Mouse (Mus musculus) lung, embryonic 16.5 days (tissue): Measurements from ENCODE around the gene Gpr84. TPM values are rescaled to one million over a fixed set of nuclear protein-coding genes. Genes with fewer than 3 reads are reported as not detected.
A peak's percentile ranks its signal among the peaks of the same experiment; 100 is the strongest.

ENCODE experiments used
- ATAC-seq: fragments of 200-750 bp; cut with Nextera tagmentation; 2 replicates; pipeline ENCODE4 v1.8.0; 2017; ENCODE audit warnings: low read depth, mild to moderate bottlenecking, moderate library complexity
- H3K27ac ChIP-seq: fragments of 300-500 bp; sonication (generic); 2 replicates; pipeline ENCODE4 v1.5.1; 2014; ENCODE audit warnings: mild to moderate bottlenecking, control low read depth, low read length
- H3K27me3 ChIP-seq: fragments of 300-500 bp; sonication (generic); 2 replicates; pipeline ENCODE4 v1.6.1; 2014; ENCODE audit warnings: low read depth, low read length, mixed read lengths; ENCODE audit not compliant: control insufficient read depth, insufficient read depth
- H3K36me3 ChIP-seq: fragments of 300-500 bp; sonication (generic); 2 replicates; pipeline ENCODE4 v1.6.1; 2014; ENCODE audit warnings: low read length; ENCODE audit not compliant: control insufficient read depth, insufficient read depth
- H3K4me1 ChIP-seq: fragments of 300-500 bp; sonication (generic); replicated peaks from 2 replicates; pipeline ENCODE4 v1.6.1; 2014; ENCODE audit warnings: low read length, mixed read lengths; ENCODE audit not compliant: control insufficient read depth, insufficient read depth
- H3K4me2 ChIP-seq: fragments of 300-500 bp; sonication (generic); 2 replicates; pipeline ENCODE4 v1.6.1; 2014; ENCODE audit warnings: low read depth, low read length, control low read depth
- H3K4me3 ChIP-seq: fragments of 300-500 bp; sonication (generic); 2 replicates; pipeline ENCODE4 v1.5.1; 2014; ENCODE audit warnings: mild to moderate bottlenecking, low read length, control low read depth
- H3K9ac ChIP-seq: fragments of 300-500 bp; sonication (generic); 2 replicates; pipeline ENCODE4 v1.6.1; 2014; ENCODE audit warnings: low read length, control low read depth
- H3K9me3 ChIP-seq: fragments of 300-500 bp; sonication (generic); 2 replicates; pipeline ENCODE4 v1.6.1; 2016; ENCODE audit warnings: low read length; ENCODE audit not compliant: control insufficient read depth
- WGBS: fragments of 180-500 bp; shearing (Covaris S2); extraction: QIAGEN DNeasy Blood & Tissue Kit; methylation state at CpG from one replicate; pipeline ENCODE4 v1.1.7; 2014; 5-methylcytosine and 5-hydroxymethylcytosine counted together
- polyA plus RNA-seq: library from polyadenylated mRNA; unstranded; fragments of >200 nt; fragmentation: Nextera tagmentation; extraction: Ambion mirVana; gene quantifications from 2 replicates; pipeline ENCODE4 v1.2.1, GENCODE M21; 2015

Gene Gpr84
- polyA plus RNA-seq, 1 experiment from 2014 or later = 0.44 TPM

DNA sequence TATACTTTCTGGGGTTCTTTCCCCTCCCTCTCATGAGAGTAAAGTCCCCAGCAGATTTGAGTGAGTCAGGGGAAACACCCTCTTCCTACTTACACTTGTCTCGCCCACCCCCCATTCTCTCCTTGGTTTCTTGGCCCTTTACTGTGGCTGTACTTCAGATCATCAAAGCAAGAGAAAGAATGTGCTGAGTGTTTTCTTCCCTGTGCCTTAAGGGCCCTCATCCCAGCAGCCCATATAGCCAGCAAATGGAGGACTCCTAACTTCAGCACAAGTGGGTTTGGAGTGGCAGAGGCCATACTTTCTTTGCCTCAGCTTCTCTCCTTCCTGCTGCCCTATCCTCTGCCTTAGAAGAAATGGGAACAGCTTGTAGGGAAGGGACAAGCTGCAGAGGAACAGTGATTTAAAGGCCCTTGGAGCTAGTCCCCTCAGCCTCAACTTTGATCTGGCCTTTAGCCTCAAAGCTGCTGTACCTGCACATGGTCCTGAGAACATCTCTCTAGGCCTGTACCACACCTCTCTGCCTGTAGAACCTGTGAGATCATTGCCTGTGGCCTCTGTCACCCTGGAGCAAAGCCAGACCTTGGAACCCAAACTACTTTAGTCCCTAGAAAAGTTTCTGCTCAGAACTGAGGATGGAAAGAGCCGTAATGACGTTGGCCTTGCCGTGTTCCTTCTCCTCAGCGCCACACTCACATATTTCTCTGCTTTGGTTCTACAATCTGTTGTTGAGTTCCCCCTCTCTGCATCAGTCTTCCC, 11.4 kb downstream of the Gpr84 start:
- WGBS = 64% methylated on average over 5 of the region's 5 CpGs
- no peaks in the 10 kb centered on the region for H3K27me3 ChIP-seq
- H3K9ac ChIP-seq = peak overlapping the region; percentile 11; the same call in 1 of the 2 replicates
- no peak overlapping the region for H3K4me3 ChIP-seq
- H3K27ac ChIP-seq = peak overlapping the region; percentile 93
- no peak overlapping the region for H3K4me2 ChIP-seq
- no peaks in the 10 kb centered on the region for H3K9me3 ChIP-seq
- ATAC-seq = peak; percentile 86
- peaks cover 3% of the 10 kb centered on the region for H3K36me3 ChIP-seq
- H3K4me1 ChIP-seq = peaks cover 66% of the 10 kb centered on the region

DNA sequence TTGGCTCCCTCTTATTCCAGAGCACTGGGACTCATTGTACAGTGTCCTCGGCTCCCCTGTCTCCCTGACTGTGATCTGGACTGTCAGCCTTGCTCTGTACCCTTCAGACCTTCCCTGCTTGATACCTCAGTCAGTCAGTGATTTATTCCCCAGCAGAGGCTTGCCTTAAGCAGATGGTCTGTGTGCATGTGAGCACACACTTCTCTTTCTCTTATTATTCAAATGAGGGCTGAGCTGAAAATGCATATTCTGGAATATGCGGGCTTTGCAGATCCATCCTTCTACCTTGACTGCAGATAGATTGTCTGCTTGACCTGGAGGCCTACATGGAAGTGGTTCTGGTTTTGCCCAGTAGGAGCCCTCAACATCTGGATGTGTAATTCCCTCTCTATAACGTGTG, 12.4 kb downstream of the Gpr84 start:
- H3K27me3 ChIP-seq = no peaks in the 10 kb centered on the region
- WGBS = 55% methylated on average over 3 of the region's 3 CpGs
- no peak overlapping the region for H3K4me2 ChIP-seq
- no peak for ATAC-seq
- H3K4me1 ChIP-seq = peaks cover 57% of the 10 kb centered on the region
- H3K9ac ChIP-seq = no peak overlapping the region
- H3K9me3 ChIP-seq = no peaks in the 10 kb centered on the region
- H3K4me3 ChIP-seq = no peak overlapping the region
- peak overlapping the region; percentile 93 for H3K27ac ChIP-seq
- H3K36me3 ChIP-seq = peaks cover 13% of the 10 kb centered on the region

DNA sequence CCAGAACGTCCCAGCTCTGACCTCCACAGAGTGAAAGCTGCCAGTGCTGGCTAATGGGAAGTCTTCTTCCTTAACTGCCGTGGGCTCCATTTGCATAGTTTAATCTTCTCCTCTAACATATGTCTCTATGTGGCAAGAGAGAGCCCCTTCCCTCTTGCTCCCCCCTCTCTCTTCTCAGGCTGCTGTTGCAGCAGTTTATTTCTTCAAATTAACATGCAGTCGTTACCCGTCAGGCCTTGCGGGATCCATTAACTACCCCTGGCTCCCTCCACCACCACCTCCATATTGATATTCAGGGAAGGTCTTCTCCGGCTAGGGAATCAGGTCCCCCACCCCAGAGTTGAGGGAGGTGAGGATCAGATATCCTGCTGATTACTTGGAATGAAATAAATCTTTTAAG, 13.1 kb downstream of the Gpr84 start:
- Histone ChIP-seq H3K36me3 (peaks cover 19% of the 10 kb centered on the region), H3K4me2 (no peak overlapping the region), H3K9ac (no peak overlapping the region), H3K4me3 (no peak overlapping the region), H3K27ac (peak overlapping the region; percentile 93), H3K4me1 (peaks cover 50% of the 10 kb centered on the region), H3K27me3 (no peaks in the 10 kb centered on the region), H3K9me3 (no peaks in the 10 kb centered on the region)
- ATAC-seq = no peak
- WGBS = 62% methylated on average over 6 of the region's 6 CpGs

DNA sequence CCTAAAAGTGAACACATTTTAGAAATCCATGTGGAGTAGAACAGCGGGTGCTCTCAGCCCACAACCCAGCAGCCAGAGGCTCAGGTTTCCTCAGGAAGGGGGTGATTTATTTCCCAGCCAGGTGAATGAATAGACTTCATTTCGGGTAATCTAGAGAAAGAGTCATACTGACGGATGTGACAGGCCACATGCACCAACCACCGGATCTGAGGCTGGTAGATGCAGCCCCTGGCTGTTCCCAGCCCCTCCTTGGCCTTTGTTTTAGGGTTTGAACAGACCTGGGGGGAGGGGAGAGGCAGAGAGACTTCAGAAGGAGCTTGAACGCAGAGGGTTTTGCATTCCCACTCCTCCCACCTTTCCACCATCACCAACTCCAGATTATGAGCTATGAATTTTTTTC, 14.6 kb downstream of the Gpr84 start:
- Histone ChIP-seq H3K27me3 (no peaks in the 10 kb centered on the region), H3K4me2 (no peak overlapping the region), H3K4me1 (peaks cover 36% of the 10 kb centered on the region), H3K4me3 (no peak overlapping the region), H3K27ac (peak overlapping the region; percentile 70), H3K36me3 (peaks cover 32% of the 10 kb centered on the region), H3K9me3 (no peaks in the 10 kb centered on the region), H3K9ac (peak overlapping the region; percentile 14; the same call in 1 of the 2 replicates)
- WGBS = 15% methylated on average over 5 of the region's 5 CpGs
- no peak for ATAC-seq

DNA sequence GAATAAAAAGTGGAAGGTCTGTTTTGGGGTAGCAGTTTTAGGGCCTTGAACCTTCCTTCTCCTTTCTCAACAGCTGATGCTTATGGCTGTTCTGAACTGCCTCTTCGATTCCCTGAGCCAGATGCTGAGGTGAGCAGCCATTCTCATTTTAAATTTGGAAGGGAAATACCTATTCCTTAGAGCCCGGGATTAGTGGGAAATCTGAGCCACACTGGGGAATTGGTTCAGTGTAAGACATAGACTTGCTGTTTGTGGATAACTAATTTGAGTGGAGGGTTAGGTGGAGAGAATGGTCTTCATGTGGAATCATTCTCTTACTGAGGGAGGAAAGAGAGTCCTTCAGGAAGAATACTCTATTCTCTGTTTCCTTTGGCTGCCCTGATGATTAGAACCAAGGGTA, 15.8 kb downstream of the Gpr84 start:
- peaks cover 36% of the 10 kb centered on the region for H3K36me3 ChIP-seq
- no peaks in the 10 kb centered on the region for H3K27me3 ChIP-seq
- 86% methylated on average over 2 of the region's 2 CpGs for WGBS
- H3K9me3 ChIP-seq = no peaks in the 10 kb centered on the region
- peaks cover 24% of the 10 kb centered on the region for H3K4me1 ChIP-seq
- H3K9ac ChIP-seq = no peak overlapping the region
- H3K4me3 ChIP-seq = no peak overlapping the region
- no peak for ATAC-seq
- no peak overlapping the region for H3K27ac ChIP-seq
- no peak overlapping the region for H3K4me2 ChIP-seq

DNA sequence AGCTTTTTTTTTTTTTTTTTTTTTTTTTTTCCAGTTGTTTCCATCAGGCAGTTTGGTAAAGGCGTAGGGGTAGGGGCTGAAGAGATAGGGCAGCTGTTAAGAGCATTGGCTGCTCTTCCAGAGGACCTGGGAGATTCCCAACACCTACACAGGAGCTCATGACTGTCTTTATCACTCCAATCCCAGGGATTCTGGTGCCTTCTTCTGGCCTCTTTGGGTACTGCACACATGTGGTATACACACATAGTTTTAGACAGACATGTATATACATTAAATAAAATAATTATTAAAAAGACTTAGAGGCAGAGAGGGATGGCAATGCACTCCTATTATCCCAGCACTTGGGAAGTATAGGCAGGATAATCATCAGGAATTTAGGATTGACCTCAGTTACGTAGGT, 17.0 kb downstream of the Gpr84 start:
- no peaks in the 10 kb centered on the region for H3K9me3 ChIP-seq
- H3K4me1 ChIP-seq = peaks cover 19% of the 10 kb centered on the region
- H3K36me3 ChIP-seq = peaks cover 36% of the 10 kb centered on the region
- ATAC-seq = no peak
- no peaks in the 10 kb centered on the region for H3K27me3 ChIP-seq
- no peak overlapping the region for H3K4me2 ChIP-seq
- 100% methylated on average over 2 of the region's 2 CpGs for WGBS
- H3K27ac ChIP-seq = no peak overlapping the region
- H3K9ac ChIP-seq = no peak overlapping the region
- H3K4me3 ChIP-seq = no peak overlapping the region

DNA sequence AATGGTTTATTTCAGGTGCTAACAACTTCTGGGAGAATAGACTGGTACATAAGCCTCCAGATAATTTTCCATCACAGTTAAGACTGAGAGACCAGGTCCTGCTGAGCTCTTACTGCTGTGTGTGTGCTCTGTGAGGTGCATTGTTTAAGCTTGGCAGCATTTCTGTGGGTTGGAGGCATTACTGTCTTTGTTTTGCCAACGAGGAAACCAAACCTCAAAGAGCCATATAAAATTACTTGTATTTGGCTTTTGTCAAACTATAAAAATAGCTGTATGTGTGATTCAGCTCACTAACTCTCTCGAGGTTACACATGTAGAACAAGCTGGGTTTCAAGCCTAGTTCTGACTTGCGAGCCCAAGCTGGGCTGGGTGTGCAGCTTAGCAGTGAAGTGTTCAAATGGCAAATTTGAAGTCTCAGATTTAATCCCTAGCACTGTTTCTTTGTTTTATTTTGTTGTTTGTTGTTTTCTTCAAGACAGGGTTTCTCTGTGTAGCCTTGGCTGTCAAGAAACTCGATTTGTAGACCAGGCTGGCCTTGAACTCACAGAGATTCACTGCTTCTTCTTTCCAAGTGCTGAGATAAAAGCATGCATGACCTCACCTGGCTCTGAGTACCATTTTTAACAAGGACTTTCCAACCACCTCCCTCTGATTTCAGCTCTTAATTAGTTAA, 17.6 kb downstream of the Gpr84 start:
- H3K9me3 ChIP-seq = no peaks in the 10 kb centered on the region
- no peak overlapping the region for H3K9ac ChIP-seq
- H3K4me2 ChIP-seq = no peak overlapping the region
- H3K36me3 ChIP-seq = peaks cover 36% of the 10 kb centered on the region
- no peak overlapping the region for H3K4me3 ChIP-seq
- H3K27me3 ChIP-seq = no peaks in the 10 kb centered on the region
- H3K4me1 ChIP-seq = peaks cover 19% of the 10 kb centered on the region
- no peak overlapping the region for H3K27ac ChIP-seq
- no peak for ATAC-seq
- 88% methylated on average over 4 of the region's 4 CpGs for WGBS

DNA sequence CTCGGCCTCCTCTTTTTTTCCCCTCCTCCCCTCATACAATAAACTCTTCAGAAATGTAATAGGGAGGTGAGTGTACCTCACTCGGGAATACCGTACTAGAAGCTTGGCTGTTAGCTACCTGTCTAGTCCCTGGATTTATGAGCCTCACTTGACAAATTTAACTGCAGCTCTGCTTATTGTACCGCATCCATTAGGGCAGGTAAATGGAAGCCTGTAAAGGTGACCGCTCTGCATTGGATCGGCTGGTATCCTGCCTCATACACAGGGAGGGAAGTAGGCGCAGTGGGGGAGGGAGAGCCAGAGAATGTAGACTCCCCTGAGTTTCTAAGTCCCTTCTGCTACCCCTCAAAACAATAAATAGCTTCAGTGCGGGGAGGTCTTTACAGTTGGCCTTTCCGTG, 19.6 kb downstream of the Gpr84 start:
- Histone ChIP-seq H3K4me3 (no peak overlapping the region), H3K27ac (no peak overlapping the region), H3K4me1 (peaks cover 6% of the 10 kb centered on the region), H3K4me2 (no peak overlapping the region), H3K27me3 (no peaks in the 10 kb centered on the region), H3K36me3 (peaks cover 36% of the 10 kb centered on the region), H3K9me3 (no peaks in the 10 kb centered on the region), H3K9ac (no peak overlapping the region)
- no peak for ATAC-seq
- WGBS = 86% methylated on average over 9 of the region's 9 CpGs

DNA sequence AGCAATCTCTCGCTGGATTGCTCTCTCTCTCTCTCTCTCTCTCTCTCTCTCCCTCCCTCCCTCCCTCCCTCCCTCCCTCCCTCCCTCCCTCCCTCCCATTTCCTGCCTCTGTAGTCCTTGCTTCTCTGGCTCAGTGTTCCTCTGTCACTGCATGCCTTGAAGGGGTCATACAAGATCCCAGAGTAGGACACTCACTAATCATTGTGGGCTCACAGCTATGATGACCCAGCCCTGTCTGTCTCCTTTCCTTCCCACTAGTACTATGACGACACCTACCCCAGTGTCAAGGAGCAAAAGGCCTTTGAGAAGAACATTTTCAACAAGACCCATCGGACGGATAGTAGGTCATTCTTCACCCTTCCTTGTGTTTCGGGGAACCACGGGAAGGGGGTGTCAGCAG, 20.0 kb downstream of the Gpr84 start:
- H3K4me1 ChIP-seq = peaks cover 7% of the 10 kb centered on the region
- H3K4me2 ChIP-seq = no peak overlapping the region
- H3K4me3 ChIP-seq = no peak overlapping the region
- no peaks in the 10 kb centered on the region for H3K27me3 ChIP-seq
- no peak overlapping the region for H3K9ac ChIP-seq
- no peak for ATAC-seq
- WGBS = 69% methylated on average over 6 of the region's 6 CpGs
- no peak overlapping the region for H3K27ac ChIP-seq
- peaks cover 36% of the 10 kb centered on the region for H3K36me3 ChIP-seq
- H3K9me3 ChIP-seq = no peaks in the 10 kb centered on the region
